Mouse (Mus musculus): ENCODE measurements around the gene Carm1. TPM values are rescaled to one million over a fixed set of nuclear protein-coding genes. Genes with fewer than 3 reads are reported as not detected.
"Not testable (repeated sequence)": the region's sequence is repeated elsewhere in the genome, so short reads cannot be mapped to it uniquely, and the experiment has no call there.

Gene Carm1
- total RNA-seq, 2 experiments from 2014 or later: 100 to 137 TPM

DNA sequence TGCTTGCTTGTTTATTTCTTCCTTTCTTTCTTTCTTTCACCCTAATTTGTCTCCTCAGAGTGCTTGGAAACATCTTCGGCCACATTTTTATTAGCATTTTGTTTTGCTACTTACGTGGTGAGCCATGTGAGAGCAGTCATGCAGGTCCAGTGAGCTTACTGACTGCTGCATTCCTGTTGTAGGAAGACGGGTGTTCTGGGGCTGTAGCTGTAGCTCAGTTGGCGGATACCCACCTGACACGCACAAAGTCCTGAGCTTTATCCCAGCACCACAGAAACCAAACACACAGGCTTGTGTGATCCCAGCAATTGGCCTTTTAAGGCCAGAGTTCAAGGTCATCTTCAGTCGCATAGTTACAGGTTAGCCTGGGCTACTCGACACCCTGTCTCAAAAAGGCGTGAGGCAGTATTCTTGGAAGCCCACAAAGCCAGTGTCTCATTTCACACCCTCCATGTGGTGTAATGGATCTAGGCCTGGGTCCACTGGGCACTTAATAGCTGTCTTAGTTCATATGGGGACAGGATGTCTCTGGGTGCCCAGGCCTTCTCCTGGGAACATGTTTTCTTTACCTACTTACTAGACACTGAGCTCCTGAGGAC lies 22.1 kb downstream of the Carm1 start:
- no peak for ATAC-seq (replicated peaks; ENCODE audit: low FRiP score, poor library complexity, severe bottlenecking)

- ATAC-seq (replicated peaks; ENCODE audit: low FRiP score, poor library complexity, severe bottlenecking): no peak
Observed at GRCm38 (mm10) chr9:21574012-21574801, 27.5 kb downstream of the Carm1 start.

DNA sequence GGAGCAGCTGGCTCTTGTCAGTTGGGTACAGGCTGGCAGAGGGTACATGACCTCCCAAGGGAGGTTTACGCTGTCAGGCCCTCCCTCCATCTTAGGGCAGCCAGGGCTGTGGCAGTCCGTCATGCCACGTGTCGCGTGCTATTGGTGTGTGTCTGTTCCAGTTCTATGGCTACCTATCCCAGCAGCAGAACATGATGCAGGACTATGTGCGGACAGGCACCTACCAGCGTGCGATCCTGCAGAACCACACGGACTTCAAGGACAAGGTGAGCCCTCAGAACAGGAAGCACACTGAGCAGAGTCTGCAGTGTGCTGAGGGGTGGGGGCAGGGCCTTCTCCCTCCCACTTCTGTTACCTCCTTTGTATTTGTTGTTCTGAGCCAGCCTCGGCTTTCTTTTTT lies 28.6 kb downstream of the Carm1 start:
- ATAC-seq (replicated peaks; ENCODE audit: low FRiP score, poor library complexity, severe bottlenecking): no peak

- no peak for ATAC-seq (replicated peaks; ENCODE audit: low FRiP score, poor library complexity, severe bottlenecking)
Observed at GRCm38 (mm10) chr9:21576286-21576685, 29.6 kb downstream of the Carm1 start.

DNA sequence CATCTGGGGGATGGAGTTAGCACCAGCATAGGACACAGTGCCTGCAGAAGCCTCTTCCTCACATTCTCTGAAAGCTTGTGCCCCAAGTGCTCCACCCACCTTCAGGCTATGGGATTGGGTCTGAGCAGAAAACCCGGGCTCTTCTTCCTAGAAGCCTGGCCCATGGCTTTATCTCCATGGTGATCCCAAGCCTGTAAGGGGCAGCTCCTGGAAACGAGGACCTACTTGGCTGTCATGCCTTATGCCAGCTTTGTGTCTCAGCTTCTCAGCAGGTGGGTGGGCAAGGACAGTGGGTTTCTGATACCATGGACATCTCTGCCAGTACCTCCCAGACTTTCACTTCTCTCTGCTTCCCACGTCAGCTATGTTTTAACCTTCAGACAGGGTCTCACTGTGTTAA lies 31.5 kb downstream of the Carm1 start:
- no peak for ATAC-seq (replicated peaks; ENCODE audit: low FRiP score, poor library complexity, severe bottlenecking)

DNA sequence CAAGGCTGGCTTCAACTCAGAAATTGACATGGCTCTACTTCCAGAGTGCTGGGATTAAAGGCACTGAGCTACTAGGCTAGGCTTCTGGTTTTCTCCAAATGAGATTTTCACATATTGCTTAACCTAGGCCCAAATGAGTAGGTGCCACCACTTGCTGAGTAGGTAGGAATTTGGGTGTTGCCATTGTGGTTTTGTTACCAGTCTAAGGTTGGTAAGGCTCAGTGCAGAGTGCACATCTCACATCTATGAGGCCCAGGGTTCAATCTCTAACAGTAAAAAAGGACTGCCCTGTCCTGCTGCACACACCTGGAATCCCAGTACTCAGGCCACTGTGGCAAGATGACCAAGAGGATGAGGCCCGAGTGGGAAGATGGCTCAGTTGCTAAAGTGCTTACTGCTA lies 38.7 kb downstream of the Carm1 start:
- no peak for ATAC-seq (replicated peaks; ENCODE audit: low FRiP score, poor library complexity, severe bottlenecking)

DNA sequence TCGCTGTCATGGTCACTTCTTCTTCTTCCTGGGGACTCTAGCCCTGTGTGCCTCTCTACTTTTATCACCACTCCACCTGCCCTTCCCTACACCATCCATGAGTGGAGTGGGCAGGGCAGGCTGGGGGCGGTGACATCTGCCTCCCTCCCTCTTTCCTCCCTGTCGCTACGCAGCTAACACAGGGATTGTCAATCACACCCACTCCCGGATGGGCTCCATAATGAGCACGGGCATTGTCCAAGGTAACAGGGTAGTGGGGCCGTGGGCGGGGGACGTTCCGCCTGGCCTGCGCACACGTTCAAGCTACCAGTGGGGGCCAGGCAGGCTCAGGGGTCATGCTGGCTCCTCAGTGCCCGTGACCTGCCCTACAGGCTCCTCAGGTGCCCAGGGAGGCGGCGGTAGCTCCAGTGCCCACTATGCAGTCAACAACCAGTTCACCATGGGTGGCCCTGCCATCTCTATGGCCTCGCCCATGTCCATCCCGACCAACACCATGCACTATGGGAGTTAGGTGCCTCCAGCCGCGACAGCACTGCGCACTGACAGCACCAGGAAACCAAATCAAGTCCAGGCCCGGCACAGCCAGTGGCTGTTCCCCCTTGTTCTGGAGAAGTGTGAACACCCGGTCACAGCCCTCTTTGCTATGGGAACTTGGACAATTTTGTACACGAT lies 41.1 kb downstream of the Carm1 start:
- no peak for ATAC-seq (replicated peaks; ENCODE audit: low FRiP score, poor library complexity, severe bottlenecking)

DNA sequence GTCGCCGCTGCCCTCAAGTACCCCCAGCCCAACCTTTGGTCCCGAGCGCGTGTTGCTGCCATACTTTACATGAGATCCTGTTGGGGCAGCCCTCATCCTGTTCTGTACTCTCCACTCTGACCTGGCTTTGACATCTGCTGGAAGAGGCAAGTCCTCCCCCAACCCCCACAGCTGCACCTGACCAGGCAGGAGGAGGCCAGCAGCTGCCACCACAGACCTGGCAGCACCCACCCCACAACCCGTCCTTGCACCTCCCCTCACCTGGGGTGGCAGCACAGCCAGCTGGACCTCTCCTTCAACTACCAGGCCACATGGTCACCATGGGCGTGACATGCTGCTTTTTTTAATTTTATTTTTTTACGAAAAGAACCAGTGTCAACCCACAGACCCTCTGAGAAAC lies 41.7 kb downstream of the Carm1 start:
- no peak for ATAC-seq (replicated peaks; ENCODE audit: low FRiP score, poor library complexity, severe bottlenecking)

DNA sequence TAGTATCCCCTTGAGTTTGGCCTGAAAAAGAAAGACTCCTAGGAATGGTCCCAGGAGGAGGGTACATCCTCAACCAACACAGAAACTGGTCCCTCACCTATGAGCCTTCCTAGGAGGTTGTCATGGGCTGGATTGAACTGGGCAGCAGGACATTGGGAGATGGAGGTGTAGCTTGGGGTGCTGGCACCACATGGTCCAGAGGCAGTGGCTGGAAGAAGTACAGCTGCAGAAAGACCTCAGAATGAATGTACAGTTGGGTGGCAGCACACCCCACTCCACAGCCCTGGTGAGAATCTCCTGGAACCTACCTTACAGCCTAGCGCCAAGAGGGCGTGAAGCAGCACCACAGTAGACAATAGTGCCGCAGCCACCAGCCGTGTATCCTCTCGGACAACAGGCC lies 42.8 kb downstream of the Carm1 start:
- no peak for ATAC-seq (replicated peaks; ENCODE audit: low FRiP score, poor library complexity, severe bottlenecking)

GRCm38 (mm10) chr9:21591127-21591830 lies 44.6 kb downstream of the Carm1 start:
- ATAC-seq (replicated peaks; ENCODE audit: low FRiP score, poor library complexity, severe bottlenecking): no peak

DNA sequence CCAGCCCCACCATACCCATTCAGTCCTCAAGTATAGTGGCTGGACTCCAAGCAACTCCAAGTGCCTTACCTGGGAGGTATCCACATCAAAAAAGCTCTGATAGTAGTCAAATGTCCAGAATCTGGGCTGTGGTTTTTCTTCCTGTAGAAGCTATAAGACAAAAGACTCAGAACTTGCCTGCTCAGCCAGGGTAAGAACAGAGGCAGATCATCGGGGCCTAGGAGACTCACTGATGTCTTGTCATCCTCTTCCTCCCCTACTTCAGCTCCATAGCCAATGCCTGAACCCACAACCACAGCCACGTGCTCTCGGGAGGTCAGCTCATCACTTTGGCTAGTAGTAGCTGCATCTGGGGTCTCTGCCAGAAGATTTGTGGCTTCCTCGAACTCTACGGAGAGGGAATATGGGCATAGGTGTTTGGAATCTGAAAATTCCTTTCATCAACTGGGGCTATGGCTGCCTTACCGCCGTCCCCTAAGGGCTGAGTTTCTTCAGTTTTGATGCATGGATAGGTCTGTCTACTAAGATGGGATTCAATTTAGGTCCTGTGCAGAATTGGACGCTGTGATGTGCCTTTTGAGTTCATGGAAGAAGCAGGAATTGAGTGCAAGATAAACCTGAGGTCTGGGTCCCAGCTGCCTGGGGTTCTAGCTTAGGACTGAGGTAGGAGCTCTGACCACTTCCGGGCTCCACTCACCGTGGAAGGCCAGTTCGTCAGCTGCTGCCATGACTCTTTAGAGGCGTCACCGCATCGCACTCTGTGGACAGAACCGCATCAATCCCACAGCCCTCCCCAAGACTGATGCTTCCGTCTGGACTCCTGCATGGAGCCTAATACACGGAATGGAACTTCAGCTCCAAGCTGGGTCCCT lies 45.4 kb downstream of the Carm1 start:
- ATAC-seq (replicated peaks; ENCODE audit: low FRiP score, poor library complexity, severe bottlenecking): peak; percentile 31

DNA sequence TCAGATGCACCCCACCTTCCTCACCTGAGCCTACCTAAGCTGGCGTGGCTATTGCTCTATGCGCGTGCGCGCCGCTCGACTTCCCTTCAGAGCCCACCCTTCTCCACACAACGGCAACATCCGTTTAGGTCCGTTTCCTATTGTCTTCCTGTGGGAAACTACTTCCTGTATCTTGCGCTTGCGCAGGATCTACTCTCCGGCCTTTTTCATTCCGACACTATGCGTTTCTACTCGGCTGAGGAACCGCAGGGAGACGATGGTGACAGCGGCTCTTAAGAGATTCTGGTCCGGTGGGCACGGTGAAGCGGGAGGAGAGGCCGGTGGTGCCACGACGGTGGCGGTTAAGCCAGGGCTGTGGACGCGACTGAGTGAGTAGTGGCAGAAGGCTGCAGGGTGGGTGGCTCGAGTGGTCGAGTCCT lies 46.0 kb downstream of the Carm1 start, which contains the start of the genes Timm29 and Yipf2:
Gene Timm29, plus strand, starts transcription at position 20 of the 419 bp plus-strand sequence.
Gene Yipf2, minus strand, starts transcription at position 126 of the 419 bp plus-strand sequence.
- peak; percentile 79 for ATAC-seq (replicated peaks; ENCODE audit: low FRiP score, poor library complexity, severe bottlenecking)

DNA sequence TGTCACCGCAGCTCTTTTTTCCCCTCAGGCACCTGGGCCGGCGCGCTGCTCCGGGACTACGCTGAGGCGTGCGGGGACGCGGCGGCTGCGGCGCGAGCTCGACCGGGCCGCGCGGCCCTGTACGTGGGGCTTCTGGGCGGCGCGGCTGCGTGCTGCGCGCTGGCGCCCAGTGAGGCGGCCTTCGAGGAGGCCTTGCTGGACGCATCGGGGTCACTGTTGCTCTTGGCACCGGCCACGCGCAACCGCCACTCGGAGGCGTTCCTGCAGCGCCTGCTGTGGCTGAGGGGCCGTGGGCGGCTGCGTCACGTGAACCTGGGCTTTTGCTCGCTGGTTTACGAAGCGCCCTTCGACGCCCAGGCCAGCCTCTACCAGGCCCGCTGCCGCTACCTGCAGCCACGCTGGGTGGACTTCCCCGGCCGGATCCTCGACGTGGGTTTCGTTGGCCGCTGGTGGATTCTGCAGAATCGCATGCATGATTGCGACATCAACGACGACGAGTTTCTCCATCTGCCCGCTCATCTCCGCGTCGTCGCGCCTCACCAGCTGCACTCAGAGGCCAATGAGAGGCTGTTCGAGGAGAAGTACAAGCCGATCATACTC lies 46.5 kb downstream of the Carm1 start:
- peak; percentile 26 for ATAC-seq (replicated peaks; ENCODE audit: low FRiP score, poor library complexity, severe bottlenecking)

GRCm38 (mm10) chr9:21594350-21594749 lies 47.7 kb downstream of the Carm1 start:
- not testable (repeated sequence) for ATAC-seq (replicated peaks; ENCODE audit: low FRiP score, poor library complexity, severe bottlenecking)

- no peak for ATAC-seq (replicated peaks; ENCODE audit: low FRiP score, poor library complexity, severe bottlenecking)
Observed at GRCm38 (mm10) chr9:21594838-21595237, 48.1 kb downstream of the Carm1 start.

GRCm38 (mm10) chr9:21598198-21598597 lies 51.5 kb downstream of the Carm1 start:
- 0 out of 2 replicates have a peak, but pooled peaks have one; percentile 53 for ATAC-seq (replicated peaks; ENCODE audit: low FRiP score, poor library complexity, severe bottlenecking)

DNA sequence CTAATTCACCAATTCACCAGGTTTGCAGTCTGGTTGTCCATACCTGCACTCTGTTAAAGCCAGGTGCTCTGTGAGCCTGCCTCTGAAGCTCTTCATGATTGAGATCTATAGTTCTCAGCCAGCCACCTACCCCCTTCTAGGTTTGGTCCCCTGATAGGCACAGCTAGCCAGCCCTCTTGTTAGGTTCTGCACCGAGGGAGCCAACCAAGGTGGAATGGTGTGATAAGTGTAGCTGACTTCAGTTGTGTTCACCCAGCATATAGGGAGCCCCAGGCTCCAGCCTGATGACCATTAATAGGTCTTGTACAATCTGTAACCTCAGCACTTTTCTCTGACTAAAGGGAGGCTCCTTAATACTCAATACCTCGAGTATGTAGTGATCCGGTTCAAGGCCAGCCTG lies 53.5 kb downstream of the Carm1 start:
- ATAC-seq (replicated peaks; ENCODE audit: low FRiP score, poor library complexity, severe bottlenecking): no peak; the same call in 1 of the 2 replicates

GRCm38 (mm10) chr9:21601073-21601472 lies 54.4 kb downstream of the Carm1 start:
- ATAC-seq (replicated peaks; ENCODE audit: low FRiP score, poor library complexity, severe bottlenecking): no peak

All from erythroid progenitor cell, adult 5-6 weeks (primary cell).